Mouse (Mus musculus) stomach, postnatal 0 days (tissue): Measurements from ENCODE around the gene Pax1. TPM values are rescaled to one million over a fixed set of nuclear protein-coding genes. Genes with fewer than 3 reads are reported as not detected.

ENCODE experiments used
- ATAC-seq: fragments of 200-750 bp; cut with Nextera tagmentation; 2 replicates; pipeline ENCODE4 v1.8.0; 2017; ENCODE audit not compliant: low FRiP score, low TSS enrichment
- DNase-seq: peaks from one replicate; pipeline ENCODE4 v3.0.0-alpha.2; 2016; ENCODE audit warnings: low spot score
- H3K27ac ChIP-seq: fragments of 300-500 bp; sonication (generic); replicated peaks from 2 replicates; pipeline ENCODE4 v1.5.1; 2014; ENCODE audit warnings: mild to moderate bottlenecking, control low read depth
- H3K27me3 ChIP-seq: fragments of 300-500 bp; sonication (generic); 2 replicates; pipeline ENCODE4 v1.6.1; 2014; ENCODE audit warnings: low read length; ENCODE audit not compliant: control insufficient read depth, insufficient read depth
- H3K36me3 ChIP-seq: fragments of 300-500 bp; sonication (generic); 2 replicates; pipeline ENCODE4 v1.6.1; 2014; ENCODE audit warnings: low read length, mixed read lengths; ENCODE audit not compliant: control insufficient read depth, insufficient read depth
- H3K4me1 ChIP-seq: fragments of 300-500 bp; sonication (generic); replicated peaks from 2 replicates; pipeline ENCODE4 v1.6.1; 2014; ENCODE audit warnings: antibody characterized with exemption; ENCODE audit not compliant: control insufficient read depth, insufficient read depth
- H3K4me2 ChIP-seq: fragments of 300-500 bp; sonication (generic); replicated peaks from 2 replicates; pipeline ENCODE4 v1.6.1; 2014; ENCODE audit warnings: low read depth, mild to moderate bottlenecking, control low read depth, moderate library complexity
- H3K4me3 ChIP-seq: fragments of 300-500 bp; sonication (generic); 2 replicates; pipeline ENCODE4 v1.5.1; 2014; ENCODE audit warnings: low read depth, low read length, control low read depth
- H3K9ac ChIP-seq: fragments of 300-500 bp; sonication (generic); 2 replicates; pipeline ENCODE4 v1.6.1; 2014; ENCODE audit warnings: mild to moderate bottlenecking, low read length, control low read depth, mixed read lengths
- H3K9me3 ChIP-seq: fragments of 300-500 bp; sonication (generic); 2 replicates; pipeline ENCODE4 v1.6.1; 2016; ENCODE audit warnings: low read length; ENCODE audit not compliant: control insufficient read depth
- CTCF ChIP-seq: IDR thresholded peaks from 2 replicates; pipeline ENCODE4 v1.5.1; 2016; ENCODE audit warnings: antibody characterized with exemption, low read depth, mild to moderate bottlenecking, moderate library complexity
- EP300 ChIP-seq: optimal IDR thresholded peaks from 2 replicates; pipeline ENCODE3; 2016; ENCODE audit warnings: antibody characterized with exemption
- WGBS: fragments of 180-500 bp; shearing (Covaris S2); extraction: QIAGEN DNeasy Blood & Tissue Kit; methylation state at CpG from one replicate; pipeline ENCODE4 v1.1.7; 2014; 5-methylcytosine and 5-hydroxymethylcytosine counted together
- polyA plus RNA-seq: library from polyadenylated mRNA; unstranded; fragments of >200 nt; fragmentation: Nextera tagmentation; extraction: Ambion mirVana; gene quantifications from 2 replicates; pipeline ENCODE4 v1.2.1, GENCODE M21; 2015

Gene Pax1
- polyA plus RNA-seq, result not detected in 2 replicates

DNA sequence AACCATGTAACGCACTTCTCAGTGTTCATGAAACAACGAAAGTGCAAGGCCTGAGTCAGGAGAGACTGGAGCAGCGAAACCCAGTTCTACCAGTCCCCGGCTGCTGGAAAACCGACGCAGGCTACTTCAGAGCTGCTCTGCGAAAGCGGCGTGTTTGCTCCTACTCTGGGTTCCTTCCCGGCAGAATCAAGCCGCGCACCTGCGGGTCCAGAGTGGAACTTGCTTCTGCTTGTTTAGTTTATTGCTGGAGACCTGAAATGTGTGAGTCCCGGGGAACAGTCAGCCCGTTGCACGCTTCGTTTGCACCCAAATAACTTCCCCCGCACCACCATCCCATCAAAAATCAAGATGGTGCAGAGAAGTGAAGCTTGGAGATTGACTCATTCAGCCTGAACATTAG, at the start of gene Pax1:
Pax1 (plus strand) TSS at position 345 of the 400 bp plus-strand sequence.
- no peak within 1 kb of the TSS for H3K4me3 ChIP-seq
- ATAC-seq (no peak), DNase-seq (no peak)
- H3K9me3 ChIP-seq, result no peaks in the 10 kb centered on the region
- H3K27ac ChIP-seq, result no peak within 1 kb of the TSS
- H3K27me3 ChIP-seq, result peaks cover 32% of the 10 kb centered on the region
- no peak within 1 kb of the TSS for H3K9ac ChIP-seq
- H3K4me1 ChIP-seq, result no peaks in the 10 kb centered on the region
- 1% methylated on average over 18 of the region's 18 CpGs for WGBS
- no peak within 1 kb of the TSS for H3K4me2 ChIP-seq
- no peaks in the 10 kb centered on the region for H3K36me3 ChIP-seq
- TF ChIP-seq EP300 (no peak), CTCF (no peak)

- Histone ChIP-seq H3K4me2 (no peak overlapping the region), H3K4me1 (no peaks in the 10 kb centered on the region), H3K36me3 (no peaks in the 10 kb centered on the region), H3K9ac (no peak overlapping the region), H3K27ac (no peak overlapping the region), H3K9me3 (no peaks in the 10 kb centered on the region), H3K4me3 (no peak overlapping the region), H3K27me3 (no peaks in the 10 kb centered on the region)
- peak; percentile 77 for TF ChIP-seq CTCF
- no peak for TF ChIP-seq EP300
- peak; percentile 57 for DNase-seq
- WGBS, result 9% methylated on average over 9 of the region's 9 CpGs
- no peak for ATAC-seq
Observed at GRCm38 (mm10) chr2:147321036-147321435, 40.7 kb upstream of the Pax1 start.

DNA sequence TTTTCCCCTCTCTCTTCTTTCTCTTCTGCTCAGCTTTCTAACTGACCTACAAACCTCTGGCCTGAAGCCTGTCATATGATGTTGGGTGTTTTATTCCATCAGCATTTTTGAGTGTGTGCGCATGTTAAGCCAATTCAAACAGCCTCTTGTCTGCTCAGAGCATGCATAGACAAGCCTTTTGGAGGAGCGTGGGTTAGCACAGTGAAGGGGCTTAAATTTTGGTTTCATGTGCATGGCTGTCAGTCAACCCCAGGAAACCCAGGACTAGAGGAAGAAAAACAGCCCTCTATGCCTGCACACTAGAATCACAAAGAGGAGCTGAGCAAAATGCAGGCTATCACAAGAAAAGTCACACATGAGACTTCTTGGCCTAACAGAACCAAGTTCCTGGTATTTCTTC, 36.5 kb upstream of the Pax1 start:
- H3K36me3 ChIP-seq, result no peaks in the 10 kb centered on the region
- 73% methylated on average over 2 of the region's 2 CpGs for WGBS
- no peaks in the 10 kb centered on the region for H3K9me3 ChIP-seq
- H3K27ac ChIP-seq, result no peak overlapping the region
- no peak for DNase-seq
- no peak for ATAC-seq
- H3K4me2 ChIP-seq, result no peak overlapping the region
- H3K4me1 ChIP-seq, result no peaks in the 10 kb centered on the region
- no peaks in the 10 kb centered on the region for H3K27me3 ChIP-seq
- no peak overlapping the region for H3K9ac ChIP-seq
- TF ChIP-seq CTCF, result no peak
- TF ChIP-seq EP300, result no peak
- no peak overlapping the region for H3K4me3 ChIP-seq

DNA sequence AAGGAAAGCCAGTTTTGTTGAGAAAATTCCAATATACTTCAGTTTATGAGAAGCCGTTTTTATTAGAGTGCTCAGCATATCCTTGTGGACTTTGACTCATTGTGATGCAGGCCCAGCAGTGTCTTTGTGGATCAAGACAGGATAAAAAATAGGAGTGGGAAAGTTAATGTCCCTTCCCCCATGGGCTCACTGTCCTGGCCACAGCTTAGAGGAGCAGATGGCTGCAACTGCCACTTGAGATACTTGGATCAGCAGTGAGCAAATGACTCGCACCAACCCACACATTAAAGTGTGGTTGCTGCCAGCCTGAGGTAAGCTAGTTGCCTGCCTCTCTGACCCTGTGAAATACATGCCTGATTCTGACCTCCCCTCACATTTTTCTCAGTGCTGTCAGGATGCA, 29.0 kb upstream of the Pax1 start:
- no peak overlapping the region for H3K27ac ChIP-seq
- 76% methylated on average over 2 of the region's 2 CpGs for WGBS
- H3K4me2 ChIP-seq, result no peak overlapping the region
- DNase-seq (no peak), ATAC-seq (no peak)
- no peaks in the 10 kb centered on the region for H3K27me3 ChIP-seq
- no peaks in the 10 kb centered on the region for H3K9me3 ChIP-seq
- no peaks in the 10 kb centered on the region for H3K36me3 ChIP-seq
- no peak for TF ChIP-seq CTCF
- no peak for TF ChIP-seq EP300
- H3K9ac ChIP-seq, result no peak overlapping the region
- H3K4me1 ChIP-seq, result no peaks in the 10 kb centered on the region
- no peak overlapping the region for H3K4me3 ChIP-seq

DNA sequence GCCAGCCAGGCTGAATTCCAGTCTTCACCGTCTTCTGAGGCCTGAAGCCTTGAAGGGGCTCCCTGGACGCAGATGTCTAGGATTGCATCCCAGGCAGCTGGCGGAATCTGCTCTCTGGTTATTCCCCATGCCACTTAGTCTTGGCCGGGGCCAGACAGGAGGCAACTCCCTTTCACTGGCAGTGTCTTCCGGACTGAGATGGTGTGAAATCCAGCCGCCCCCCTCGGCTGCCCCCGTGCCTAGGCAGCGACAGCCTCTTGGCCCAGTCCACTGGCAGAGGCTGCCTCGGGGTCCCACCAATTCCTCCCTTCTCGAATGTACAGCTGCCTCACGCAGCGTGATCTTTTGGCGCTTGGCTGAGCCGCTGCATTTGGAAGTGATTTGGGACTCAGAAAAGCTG, 23.0 kb upstream of the Pax1 start:
- Histone ChIP-seq H3K4me1 (no peaks in the 10 kb centered on the region), H3K9me3 (no peaks in the 10 kb centered on the region), H3K27me3 (no peaks in the 10 kb centered on the region), H3K4me3 (no peak overlapping the region), H3K4me2 (no peak overlapping the region), H3K27ac (no peak overlapping the region), H3K36me3 (no peaks in the 10 kb centered on the region), H3K9ac (no peak overlapping the region)
- WGBS, result 58% methylated on average over 15 of the region's 15 CpGs
- ATAC-seq, result no peak
- DNase-seq, result no peak
- TF ChIP-seq CTCF (no peak), EP300 (no peak)

DNA sequence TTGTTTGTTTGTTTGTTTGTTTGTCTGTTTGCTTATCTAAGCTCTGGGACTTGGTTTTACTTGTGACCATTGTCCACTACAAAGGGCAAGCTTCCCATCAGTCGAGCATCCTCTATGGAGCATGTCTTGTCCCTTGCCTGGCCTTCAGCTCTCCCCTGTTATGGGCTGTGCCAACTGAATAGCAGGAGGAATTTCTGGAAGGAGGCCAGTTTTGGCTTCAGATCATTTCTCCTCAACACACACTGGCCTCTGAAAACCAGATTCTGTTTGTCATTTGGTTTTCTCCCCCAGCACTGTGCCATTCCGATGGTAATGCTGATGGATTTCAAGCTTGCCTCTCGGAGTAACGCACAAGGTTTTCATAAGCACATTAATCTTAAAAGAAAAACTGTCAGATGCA, 21.9 kb upstream of the Pax1 start:
- no peak for DNase-seq
- H3K4me2 ChIP-seq, result no peak overlapping the region
- no peak overlapping the region for H3K4me3 ChIP-seq
- no peaks in the 10 kb centered on the region for H3K4me1 ChIP-seq
- TF ChIP-seq EP300 (no peak), CTCF (no peak)
- ATAC-seq, result no peak
- 56% methylated on average over 4 of the region's 4 CpGs for WGBS
- no peak overlapping the region for H3K27ac ChIP-seq
- no peak overlapping the region for H3K9ac ChIP-seq
- no peaks in the 10 kb centered on the region for H3K36me3 ChIP-seq
- no peaks in the 10 kb centered on the region for H3K9me3 ChIP-seq
- no peaks in the 10 kb centered on the region for H3K27me3 ChIP-seq
